Mouse (Mus musculus) intestine, embryonic 14.5 days (tissue): ENCODE data around the gene 6030445D17Rik. TPM values are rescaled to one million over a fixed set of nuclear protein-coding genes. Genes with fewer than 3 reads are reported as not detected.

Experiments used
- ATAC-seq: fragments of 200-750 bp; cut with Nextera tagmentation; replicated peaks from 2 replicates; pipeline ENCODE4 v1.8.0; 2017; ENCODE audit warnings: low read depth, moderate number of reproducible peaks, moderate TSS enrichment, moderate library complexity; ENCODE audit not compliant: low FRiP score, low TSS enrichment
- DNase-seq: peaks from one replicate; pipeline ENCODE4 v3.0.0-alpha.2; 2018; ENCODE audit warnings: low spot score
- H3K27ac ChIP-seq: fragments of 300-500 bp; sonication (generic); 2 replicates; pipeline ENCODE4 v1.5.1; 2014; ENCODE audit warnings: low read depth, mild to moderate bottlenecking, control low read depth
- H3K27me3 ChIP-seq: fragments of 300-500 bp; sonication (generic); replicated peaks from 2 replicates; pipeline ENCODE4 v1.6.1; 2014; ENCODE audit warnings: low read length, control low read depth; ENCODE audit not compliant: control insufficient read depth, insufficient read depth
- H3K36me3 ChIP-seq: fragments of 300-500 bp; sonication (generic); 2 replicates; pipeline ENCODE4 v1.6.1; 2014; ENCODE audit warnings: low read length, control low read depth; ENCODE audit not compliant: control insufficient read depth, insufficient read depth
- H3K4me1 ChIP-seq: fragments of 300-500 bp; sonication (generic); replicated peaks from 2 replicates; pipeline ENCODE4 v1.6.1; 2014; ENCODE audit warnings: low read length, control low read depth, mixed read lengths; ENCODE audit not compliant: control insufficient read depth, insufficient read depth
- H3K4me2 ChIP-seq: fragments of 300-500 bp; sonication (generic); 2 replicates; pipeline ENCODE4 v1.6.1; 2014; ENCODE audit warnings: low read length
- H3K4me3 ChIP-seq: fragments of 300-500 bp; sonication (generic); 2 replicates; pipeline ENCODE4 v1.5.1; 2014; ENCODE audit warnings: low read depth, low read length, control low read depth, mixed read lengths
- H3K9ac ChIP-seq: fragments of 300-500 bp; sonication (generic); 2 replicates; pipeline ENCODE4 v1.6.1; 2014; ENCODE audit warnings: mild to moderate bottlenecking, low read length
- H3K9me3 ChIP-seq: fragments of 300-500 bp; sonication (generic); 2 replicates; pipeline ENCODE4 v1.6.1; 2016; ENCODE audit warnings: low read length, control low read depth; ENCODE audit not compliant: control insufficient read depth
- WGBS: fragments of 180-500 bp; shearing (Covaris S2); extraction: QIAGEN DNeasy Blood & Tissue Kit; methylation state at CpG from one replicate; pipeline ENCODE4 v1.1.7; 2014; 5-methylcytosine and 5-hydroxymethylcytosine counted together
- polyA plus RNA-seq: library from polyadenylated mRNA; unstranded; fragments of >200 nt; fragmentation: Nextera tagmentation; extraction: Ambion mirVana; gene quantifications from 2 replicates; pipeline ENCODE4 v1.2.1, GENCODE M21; 2014

The 6030445D17Rik gene
- polyA plus RNA-seq, 1 experiment from 2014 or later, result 0.43 TPM

GRCm38 (mm10) chr4:136452792-136453191, 9.3 kb upstream of the 6030445D17Rik start:
- no peaks in the 10 kb centered on the region for H3K9me3 ChIP-seq
- DNase-seq (peak; percentile 61), ATAC-seq (peak; percentile 65; the same call in 1 of the 2 replicates)

GRCm38 (mm10) chr4:136454850-136455260, 7.2 kb upstream of the 6030445D17Rik start:
- Histone ChIP-seq H3K27me3 (no peaks in the 10 kb centered on the region), H3K9ac (no peak overlapping the region), H3K4me3 (peak overlapping the region; percentile 8; the same call in 1 of the 2 replicates), H3K27ac (no peak overlapping the region), H3K4me2 (peak overlapping the region; percentile 41), H3K9me3 (no peaks in the 10 kb centered on the region), H3K4me1 (0 out of 2 replicates have a peak, but pooled peaks cover 3% of the 10 kb centered on the region), H3K36me3 (no peaks in the 10 kb centered on the region)
- ATAC-seq, result no peak
- DNase-seq, result peak; percentile 96
- WGBS, result 3% methylated on average over 10 of the region's 10 CpGs

More at GRCm38 (mm10) chr4:136452792-136453191, 9.3 kb upstream of the 6030445D17Rik start:
- Histone ChIP-seq H3K4me1 (0 out of 2 replicates have a peak, but pooled peaks cover 3% of the 10 kb centered on the region), H3K9ac (no peak overlapping the region), H3K4me3 (no peak overlapping the region), H3K36me3 (no peaks in the 10 kb centered on the region), H3K27me3 (no peaks in the 10 kb centered on the region), H3K27ac (no peak overlapping the region), H3K4me2 (no peak overlapping the region)
- 42% methylated on average over 5 of the region's 5 CpGs for WGBS

- H3K4me3 ChIP-seq, result no peak overlapping the region
- H3K9ac ChIP-seq, result no peak overlapping the region
- no peaks in the 10 kb centered on the region for H3K27me3 ChIP-seq
- ATAC-seq (no peak), DNase-seq (no peak)
- peaks cover 3% of the 10 kb centered on the region; the same call in 1 of the 2 replicates for H3K4me1 ChIP-seq
- H3K9me3 ChIP-seq, result no peaks in the 10 kb centered on the region
- no peaks in the 10 kb centered on the region for H3K36me3 ChIP-seq
- WGBS, result 90% methylated on average over 6 of the region's 6 CpGs
- no peak overlapping the region for H3K4me2 ChIP-seq
- H3K27ac ChIP-seq, result no peak overlapping the region
These were observed 5.4 kb upstream of the 6030445D17Rik start for GRCm38 (mm10) chr4:136456516-136457218.

- Histone ChIP-seq H3K9ac (no peak overlapping the region), H3K4me1 (peaks cover 6% of the 10 kb centered on the region; the same call in 1 of the 2 replicates), H3K9me3 (no peaks in the 10 kb centered on the region), H3K4me2 (no peak overlapping the region), H3K4me3 (no peak overlapping the region), H3K27ac (no peak overlapping the region), H3K27me3 (0 out of 2 replicates have a peak, but pooled peaks cover under 1% of the 10 kb centered on the region), H3K36me3 (no peaks in the 10 kb centered on the region)
- ATAC-seq (no peak), DNase-seq (no peak)
- 81% methylated on average over 7 of the region's 7 CpGs for WGBS
These were observed 3.8 kb upstream of the 6030445D17Rik start for GRCm38 (mm10) chr4:136458276-136458675.

GRCm38 (mm10) chr4:136459210-136459609, 2.8 kb upstream of the 6030445D17Rik start:
- H3K36me3 ChIP-seq, result no peaks in the 10 kb centered on the region
- no peak overlapping the region for H3K4me2 ChIP-seq
- H3K4me1 ChIP-seq, result peaks cover 12% of the 10 kb centered on the region; the same call in 1 of the 2 replicates
- 0 out of 2 replicates have a peak, but pooled peaks cover 9% of the 10 kb centered on the region for H3K27me3 ChIP-seq
- no peak overlapping the region for H3K4me3 ChIP-seq
- no peaks in the 10 kb centered on the region for H3K9me3 ChIP-seq
- H3K9ac ChIP-seq, result no peak overlapping the region
- 82% methylated on average over 12 of the region's 12 CpGs for WGBS
- H3K27ac ChIP-seq, result no peak overlapping the region
- DNase-seq (no peak), ATAC-seq (no peak)

GRCm38 (mm10) chr4:136461206-136461605, 844 bp upstream of the 6030445D17Rik start:
- peak; percentile 48 for DNase-seq
- Histone ChIP-seq H3K27ac (no peak overlapping the region), H3K36me3 (no peaks in the 10 kb centered on the region), H3K4me3 (no peak overlapping the region), H3K9ac (no peak overlapping the region), H3K4me2 (no peak overlapping the region), H3K4me1 (peaks cover 16% of the 10 kb centered on the region), H3K9me3 (no peaks in the 10 kb centered on the region), H3K27me3 (0 out of 2 replicates have a peak, but pooled peaks cover 9% of the 10 kb centered on the region)
- WGBS, result 44% methylated on average over 4 of the region's 4 CpGs
- no peak for ATAC-seq

- 0 out of 2 replicates have a peak, but pooled peaks have one; percentile 9 for ATAC-seq
- Histone ChIP-seq H3K27ac (no peak overlapping the region), H3K9ac (peak overlapping the region; percentile 67; the same call in 1 of the 2 replicates)
These were observed 327 bp upstream of the 6030445D17Rik start for GRCm38 (mm10) chr4:136461761-136462085.

GRCm38 (mm10) chr4:136462839-136463178, 759 bp downstream of the 6030445D17Rik start:
- peak overlapping the region; percentile 96 for H3K4me2 ChIP-seq
- peak overlapping the region; percentile 56 for H3K4me3 ChIP-seq
- no peaks in the 10 kb centered on the region for H3K9me3 ChIP-seq
- 0 out of 2 replicates have a peak, but pooled peaks cover 9% of the 10 kb centered on the region for H3K27me3 ChIP-seq
- peaks cover 19% of the 10 kb centered on the region for H3K4me1 ChIP-seq
- peak overlapping the region; percentile 64; the same call in 1 of the 2 replicates for H3K27ac ChIP-seq
- peak; percentile 59 for ATAC-seq
- WGBS, result 4% methylated on average over 8 of the region's 8 CpGs
- H3K36me3 ChIP-seq, result no peaks in the 10 kb centered on the region
- peak overlapping the region; percentile 67 for H3K9ac ChIP-seq
- DNase-seq, result no peak

More at GRCm38 (mm10) chr4:136461761-136462085, 327 bp upstream of the 6030445D17Rik start:
- Histone ChIP-seq H3K9me3 (no peaks in the 10 kb centered on the region), H3K36me3 (no peaks in the 10 kb centered on the region), H3K4me1 (peaks cover 19% of the 10 kb centered on the region), H3K27me3 (0 out of 2 replicates have a peak, but pooled peaks cover 9% of the 10 kb centered on the region), H3K4me2 (peak overlapping the region; percentile 96), H3K4me3 (peak overlapping the region; percentile 56)
- no peak for DNase-seq
- WGBS, result 20% methylated on average over 6 of the region's 6 CpGs
